8 mouse cellular contexts compared by ENCODE assay signal in genomic region chr6:94040093-94040492, GRCm38 (mm10).
DNase-seq lines count a peak whose midpoint lies in the region; ATAC-seq and TF ChIP-seq lines count a peak whose summit lies in the region.

No protein-coding gene starts in this region.

- DNase-seq in kidney, adult 2 months = peak; percentile 25
- DNase-seq in kidney, adult 18-20 months = no peak
- peak; percentile 13 for DNase-seq in right cerebral cortex, adult 18-20 months
- DNase-seq in right cerebral cortex, postnatal 25 days = no peak
- DNase-seq in brain, adult 2 months (ENCODE audit: low read depth, low spot score) = peak; percentile 30
- peak; percentile 18 for DNase-seq in lung, postnatal 25 days (ENCODE audit: low spot score)
- DNase-seq in adrenal gland, postnatal 4 days (ENCODE audit: low spot score in 2 of 2) = no peak

- TF ChIP-seq CTCF in kidney, adult 2 months (conservative IDR thresholded peaks at IDR 0.05; ENCODE audit: insufficient read depth, insufficient read length, low read depth, low read length) = peak; percentile 42; the same call in 1 of the 2 replicates

- H3K4me1 ChIP-seq in kidney, adult 2 months (ENCODE audit: control insufficient read depth, insufficient read depth, low read length) = no peaks in the 10 kb centered on the region
- peaks cover 9% of the 10 kb centered on the region for H3K4me1 ChIP-seq in forebrain, embryonic 13.5 days

- H3K27ac ChIP-seq in kidney, adult 2 months (ENCODE audit: insufficient read depth, low read depth, low read length) = no peak overlapping the region
- H3K27ac ChIP-seq in forebrain, embryonic 13.5 days = no peak overlapping the region

- ATAC-seq in forebrain, embryonic 13.5 days = no peak

- WGBS in kidney, adult 2 months = 72% methylated on average over 2 of the region's 2 CpGs
- WGBS in forebrain, embryonic 13.5 days = 75% methylated on average over 2 of the region's 2 CpGs

- H3K4me2 ChIP-seq in forebrain, embryonic 13.5 days = no peak overlapping the region

- H3K27me3 ChIP-seq in kidney, adult 2 months (replicated peaks; ENCODE audit: control insufficient read depth, insufficient read depth, low read length) = no peaks in the 10 kb centered on the region
- no peaks in the 10 kb centered on the region for H3K27me3 ChIP-seq in forebrain, embryonic 13.5 days

- H3K9ac ChIP-seq in forebrain, embryonic 13.5 days = no peak overlapping the region

- H3K4me3 ChIP-seq in kidney, adult 2 months (ENCODE audit: insufficient read depth, low read depth, low read length) = no peak overlapping the region
- no peak overlapping the region for H3K4me3 ChIP-seq in forebrain, embryonic 13.5 days

- H3K36me3 ChIP-seq in kidney, adult 2 months (ENCODE audit: control insufficient read depth, insufficient read depth, low read length) = no peaks in the 10 kb centered on the region
- H3K36me3 ChIP-seq in forebrain, embryonic 13.5 days (ENCODE audit: poor library complexity, severe bottlenecking) = no peaks in the 10 kb centered on the region

- TF ChIP-seq POLR2A in kidney, adult 2 months (IDR thresholded peaks at IDR 0.05; ENCODE audit: low read depth, low read length) = no peak

- H3K9me3 ChIP-seq in forebrain, embryonic 13.5 days (replicated peaks) = no peaks in the 10 kb centered on the region; the same call in 1 of the 2 replicates

Comparison
In these comparisons a context has a peak if more than half of its experiments do, and no peak if none do; other contexts are left out.
1. DNase-seq: peak in kidney, adult 2 months (single experiment), right cerebral cortex, adult 18-20 months (single experiment), brain, adult 2 months (single experiment) and lung, postnatal 25 days (single experiment); none in kidney, adult 18-20 months (single experiment), right cerebral cortex, postnatal 25 days (single experiment) and adrenal gland, postnatal 4 days (0 of 2).